Mouse (Mus musculus) intestine, embryonic 15.5 days (tissue): ENCODE measurements at regions not wholly inside any gene's neighbourhood (a gene's known extent, or its start where the extent isn't known, plus 50 kb on each side); places are given as distances from the start of the nearest gene placed in this dataset.
"Not testable (repeated sequence)": the region's sequence is repeated elsewhere in the genome, so short reads cannot be mapped to it uniquely, and the experiment has no call there.

ENCODE experiments used
- ATAC-seq: fragments of 200-750 bp; cut with Nextera tagmentation; 2 replicates; pipeline ENCODE4 v1.8.0; 2017; ENCODE audit warnings: moderate TSS enrichment, moderate library complexity
- H3K27ac ChIP-seq: fragments of 300-500 bp; sonication (generic); 2 replicates; pipeline ENCODE4 v1.5.1; 2015; ENCODE audit warnings: mild to moderate bottlenecking, inconsistent platforms
- H3K27me3 ChIP-seq: fragments of 300-500 bp; sonication (generic); replicated peaks from 2 replicates; pipeline ENCODE4 v1.6.1; 2015; ENCODE audit warnings: inconsistent platforms
- H3K36me3 ChIP-seq: fragments of 300-500 bp; sonication (generic); 2 replicates; pipeline ENCODE4 v1.6.1; 2015; ENCODE audit warnings: inconsistent platforms
- H3K4me1 ChIP-seq: fragments of 300-500 bp; sonication (generic); replicated peaks from 2 replicates; pipeline ENCODE4 v1.6.1; 2015; ENCODE audit warnings: inconsistent platforms
- H3K4me2 ChIP-seq: fragments of 300-500 bp; sonication (generic); replicated peaks from 2 replicates; pipeline ENCODE4 v1.6.1; 2015; ENCODE audit warnings: mild to moderate bottlenecking, inconsistent platforms
- H3K4me3 ChIP-seq: fragments of 300-500 bp; sonication (generic); replicated peaks from 2 replicates; pipeline ENCODE4 v1.5.1; 2015; ENCODE audit warnings: inconsistent platforms
- H3K9ac ChIP-seq: fragments of 300-500 bp; sonication (generic); 2 replicates; pipeline ENCODE4 v1.6.1; 2015; ENCODE audit warnings: inconsistent platforms
- H3K9me3 ChIP-seq: fragments of 300-500 bp; sonication (generic); 2 replicates; pipeline ENCODE4 v1.6.1; 2016; ENCODE audit warnings: inconsistent platforms
- WGBS: fragments of 180-500 bp; shearing (Covaris S2); methylation state at CpG from one replicate; pipeline ENCODE4 v1.1.7; 2015; 5-methylcytosine and 5-hydroxymethylcytosine counted together

DNA sequence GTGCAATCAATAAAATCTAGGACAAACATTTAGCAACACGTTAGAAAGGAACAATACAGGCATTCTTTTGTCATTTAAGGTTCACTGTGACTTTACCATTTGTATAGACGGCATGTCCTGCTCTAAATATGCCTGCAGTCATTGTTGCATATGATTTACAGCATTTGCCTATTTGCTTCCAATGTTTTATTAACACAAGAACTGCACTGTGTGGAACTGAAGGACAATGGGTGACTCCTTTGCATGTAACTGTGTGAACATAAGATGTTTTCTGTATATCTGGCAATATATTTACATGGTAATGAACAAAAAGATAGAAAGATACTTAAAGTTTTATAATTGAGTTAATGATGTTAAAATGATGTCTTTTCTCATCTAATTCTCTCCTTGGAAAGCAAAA is 57.1 kb downstream of the Pou4f1 start:
- no peak for ATAC-seq

DNA sequence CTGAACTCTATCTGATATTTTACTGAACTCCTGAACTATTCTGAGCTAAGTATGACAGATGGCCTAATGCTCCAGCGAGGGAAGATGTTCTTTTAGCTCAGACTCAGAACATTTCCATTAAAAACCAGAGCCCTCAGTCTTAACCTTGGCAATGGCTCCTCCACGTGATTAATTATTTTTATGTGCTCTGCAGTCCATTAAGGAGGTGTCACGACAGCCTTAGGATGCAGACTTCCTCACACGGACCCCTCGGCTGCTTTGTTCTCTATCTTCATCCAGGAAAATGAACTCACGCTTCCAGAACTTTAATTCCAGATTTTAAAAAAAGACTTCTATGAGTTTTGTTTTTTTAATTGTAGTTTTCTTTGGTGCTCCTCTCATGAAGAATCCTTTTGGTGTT is 57.5 kb downstream of the Pou4f1 start:
- H3K4me2 ChIP-seq, result no peak overlapping the region
- no peak overlapping the region for H3K4me3 ChIP-seq
- H3K27ac ChIP-seq, result no peak overlapping the region
- H3K36me3 ChIP-seq, result no peaks in the 10 kb centered on the region
- 27% methylated on average over 6 of the region's 6 CpGs for WGBS
- H3K9me3 ChIP-seq, result no peaks in the 10 kb centered on the region
- H3K9ac ChIP-seq, result no peak overlapping the region
- H3K4me1 ChIP-seq, result no peaks in the 10 kb centered on the region
- no peaks in the 10 kb centered on the region for H3K27me3 ChIP-seq
- no peak for ATAC-seq

More for the DNA sequence above, 57.1 kb downstream of the Pou4f1 start:
- Histone ChIP-seq H3K27ac (no peak overlapping the region), H3K4me1 (no peaks in the 10 kb centered on the region), H3K4me2 (no peak overlapping the region), H3K4me3 (no peak overlapping the region), H3K9me3 (no peaks in the 10 kb centered on the region), H3K36me3 (no peaks in the 10 kb centered on the region), H3K9ac (no peak overlapping the region), H3K27me3 (no peaks in the 10 kb centered on the region)
- WGBS, result 30% methylated on average over 2 of the region's 2 CpGs

DNA sequence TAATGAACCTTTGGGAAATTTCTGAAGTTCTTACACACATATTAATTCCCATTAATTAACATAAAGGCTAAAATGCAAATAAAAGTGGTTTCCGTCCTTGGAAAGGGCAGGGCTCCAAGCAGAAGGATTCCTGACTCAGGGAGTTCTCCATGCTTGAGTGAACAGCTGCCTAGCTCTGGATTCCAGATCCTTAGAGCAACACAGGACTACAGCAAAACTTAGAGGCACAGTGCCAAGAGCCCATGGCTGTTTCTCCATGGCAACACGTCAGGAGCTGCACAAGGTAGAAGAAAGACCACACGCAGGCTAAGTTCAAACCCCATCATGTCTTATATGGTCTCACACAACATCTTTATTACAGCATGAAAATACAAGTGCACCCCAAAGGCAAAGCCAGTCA is 61.7 kb downstream of the Pou4f1 start:
- Histone ChIP-seq H3K9ac (no peak overlapping the region), H3K27me3 (no peaks in the 10 kb centered on the region), H3K9me3 (no peaks in the 10 kb centered on the region), H3K4me1 (no peaks in the 10 kb centered on the region), H3K36me3 (no peaks in the 10 kb centered on the region), H3K4me3 (no peak overlapping the region), H3K4me2 (no peak overlapping the region), H3K27ac (no peak overlapping the region)
- no peak for ATAC-seq
- 78% methylated on average over 3 of the region's 3 CpGs for WGBS

DNA sequence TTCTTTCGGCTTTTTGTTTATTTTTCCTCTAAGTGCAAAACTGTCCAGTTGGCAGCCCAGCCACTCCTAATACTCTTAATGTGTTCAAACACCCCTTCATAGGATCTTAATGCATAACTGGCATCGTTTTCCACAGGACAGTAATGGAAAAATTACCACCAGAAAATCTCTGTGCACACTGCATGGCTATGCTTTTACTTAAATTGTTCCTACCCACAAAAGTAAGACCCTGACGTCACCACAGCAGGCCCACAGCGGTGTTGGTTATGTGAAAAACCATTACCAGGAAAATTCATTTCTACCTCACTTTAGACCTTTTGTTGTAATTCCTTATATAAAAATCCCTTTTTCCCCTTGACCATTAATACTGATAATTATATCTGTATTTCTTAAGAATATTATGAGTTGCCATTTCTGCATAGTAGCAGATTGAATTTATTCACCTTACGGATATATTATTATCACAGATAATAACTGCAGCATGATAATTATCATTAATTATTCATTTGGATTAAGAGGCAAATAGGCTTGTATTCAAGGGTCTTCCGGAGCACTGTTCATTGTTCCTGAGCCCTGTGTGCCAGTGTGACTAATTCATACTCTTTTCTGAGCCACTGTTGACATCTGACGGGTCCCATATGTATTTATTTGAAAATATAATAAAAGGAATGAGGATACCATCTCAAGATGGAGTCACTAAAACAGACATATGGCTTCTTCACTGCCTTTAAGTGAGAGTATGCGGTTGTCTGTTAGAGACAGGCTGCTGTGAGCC is 78.3 kb downstream of the Pou4f1 start:
- Histone ChIP-seq H3K27ac (no peak overlapping the region), H3K4me1 (no peaks in the 10 kb centered on the region), H3K36me3 (no peaks in the 10 kb centered on the region), H3K9me3 (no peaks in the 10 kb centered on the region), H3K4me3 (no peak overlapping the region), H3K4me2 (no peak overlapping the region), H3K9ac (no peak overlapping the region), H3K27me3 (no peaks in the 10 kb centered on the region)
- 77% methylated on average over 8 of the region's 8 CpGs for WGBS
- ATAC-seq, result no peak

DNA sequence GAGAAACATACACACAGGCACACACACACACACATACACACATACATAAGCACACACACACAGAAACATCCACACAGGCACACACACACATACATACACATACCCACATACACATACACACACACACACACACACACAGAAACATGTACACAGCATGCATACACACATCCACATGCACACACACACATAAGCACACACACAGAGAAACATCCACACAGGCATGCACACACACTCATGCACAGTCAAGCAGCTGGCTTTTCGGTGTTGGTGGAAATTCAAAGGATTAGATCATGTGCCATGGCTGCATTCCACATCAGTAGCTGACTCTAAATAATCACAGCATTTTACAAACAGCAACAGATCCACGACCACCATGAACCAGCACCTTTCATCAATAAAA is 78.9 kb downstream of the Pou4f1 start:
- Histone ChIP-seq H3K4me2 (no peak overlapping the region), H3K36me3 (no peaks in the 10 kb centered on the region), H3K4me1 (no peaks in the 10 kb centered on the region), H3K27me3 (no peaks in the 10 kb centered on the region), H3K4me3 (no peak overlapping the region), H3K27ac (no peak overlapping the region), H3K9ac (no peak overlapping the region), H3K9me3 (no peaks in the 10 kb centered on the region)
- no peak for ATAC-seq
- 62% methylated on average over 2 of the region's 2 CpGs for WGBS

DNA sequence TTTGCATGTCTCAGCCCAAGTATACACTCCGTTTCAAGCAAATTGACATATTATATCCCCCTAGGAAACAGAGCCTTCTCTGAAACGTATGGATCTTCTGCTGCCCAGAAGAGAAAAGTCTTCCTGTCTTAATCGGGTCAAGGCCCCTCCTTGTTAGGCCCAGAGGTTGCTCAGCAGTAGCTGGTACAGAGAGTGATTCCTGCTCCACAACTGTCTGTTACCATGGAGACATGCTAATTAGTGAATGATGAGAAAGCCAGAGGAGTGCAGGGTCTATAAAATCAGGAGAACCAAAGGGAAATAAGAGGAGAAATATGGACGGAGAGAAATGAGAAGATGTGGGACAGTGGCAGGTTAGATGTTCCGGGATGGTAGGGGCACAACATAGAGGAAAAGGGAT is 86.8 kb downstream of the Pou4f1 start:
- Histone ChIP-seq H3K9ac (no peak overlapping the region), H3K36me3 (no peaks in the 10 kb centered on the region), H3K9me3 (no peaks in the 10 kb centered on the region), H3K4me1 (no peaks in the 10 kb centered on the region), H3K27ac (no peak overlapping the region), H3K27me3 (no peaks in the 10 kb centered on the region), H3K4me3 (no peak overlapping the region), H3K4me2 (no peak overlapping the region)
- no peak for ATAC-seq
- WGBS, result 69% methylated on average over 5 of the region's 5 CpGs

DNA sequence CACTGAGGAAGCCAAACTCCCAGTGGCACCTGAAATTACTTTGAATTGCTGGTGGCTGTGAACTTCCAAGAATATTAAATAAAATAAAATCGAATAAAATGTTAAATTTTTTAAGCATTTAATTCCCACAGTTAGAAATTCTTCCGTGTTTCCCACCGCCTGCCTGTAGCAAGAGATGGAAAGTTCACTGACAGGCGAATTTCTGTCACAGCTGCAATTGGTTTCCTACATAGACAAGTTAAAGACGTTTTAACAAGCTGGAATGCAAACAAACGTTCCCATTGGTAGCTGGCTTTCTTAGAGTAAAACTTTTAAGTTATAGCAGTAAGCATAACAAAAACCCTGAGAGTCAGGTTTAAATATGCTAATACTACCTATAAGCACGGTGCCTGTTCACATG is 95.0 kb downstream of the Pou4f1 start:
- ATAC-seq, result no peak
- Histone ChIP-seq H3K4me2 (no peak overlapping the region), H3K27me3 (no peaks in the 10 kb centered on the region), H3K4me3 (no peak overlapping the region), H3K36me3 (no peaks in the 10 kb centered on the region), H3K27ac (no peak overlapping the region), H3K9ac (no peak overlapping the region), H3K9me3 (no peaks in the 10 kb centered on the region), H3K4me1 (no peaks in the 10 kb centered on the region)
- 57% methylated on average over 7 of the region's 7 CpGs for WGBS

DNA sequence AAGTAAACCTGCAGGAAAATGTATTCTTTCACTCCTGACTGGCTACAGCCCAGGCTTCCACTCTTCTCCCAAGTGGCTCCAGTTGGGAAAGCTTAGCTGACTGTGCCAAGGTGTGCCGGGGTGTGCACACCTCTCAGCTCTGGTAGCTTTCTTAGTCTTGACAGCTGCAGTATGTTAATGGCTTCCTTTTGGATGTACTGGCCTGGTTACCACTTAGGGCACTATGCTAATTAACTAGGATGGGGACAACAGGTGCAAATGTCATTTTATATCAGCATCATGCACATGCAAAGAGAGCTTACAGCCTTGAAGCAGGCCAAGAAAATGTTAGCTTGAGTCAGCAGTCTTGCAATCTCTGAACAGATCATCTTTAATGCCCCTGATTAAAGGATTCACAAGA is 111.2 kb downstream of the Pou4f1 start:
- Histone ChIP-seq H3K27me3 (no peaks in the 10 kb centered on the region), H3K9ac (no peak overlapping the region)
- WGBS, result 74% methylated on average over 1 of the region's 1 CpGs

DNA sequence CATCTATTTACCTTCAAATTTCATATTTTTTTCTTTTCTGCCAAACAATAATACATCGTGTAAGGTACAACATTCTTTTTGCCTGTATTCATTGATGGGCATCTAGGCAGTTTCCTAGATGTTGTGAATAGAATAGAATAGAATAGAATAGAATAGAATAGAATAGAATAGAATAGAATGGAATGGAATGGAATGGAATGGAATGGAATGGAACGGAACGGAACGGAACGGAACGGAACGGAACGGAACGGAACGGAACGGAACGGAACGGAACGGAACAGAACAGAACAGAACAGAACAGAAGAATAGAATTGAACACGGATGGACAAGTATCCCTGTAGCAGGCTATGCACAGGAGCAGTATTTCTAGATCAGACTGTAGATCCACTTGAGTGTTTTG is 131.0 kb downstream of the Pou4f1 start:
- H3K27ac ChIP-seq, ATAC-seq, H3K9ac ChIP-seq: not testable (repeated sequence)

More for the DNA sequence above, 111.2 kb downstream of the Pou4f1 start:
- H3K4me2 ChIP-seq, result no peak overlapping the region
- no peak for ATAC-seq
- H3K27ac ChIP-seq, result no peak overlapping the region
- no peaks in the 10 kb centered on the region for H3K36me3 ChIP-seq
- H3K4me1 ChIP-seq, result no peaks in the 10 kb centered on the region
- H3K4me3 ChIP-seq, result no peak overlapping the region
- H3K9me3 ChIP-seq, result no peaks in the 10 kb centered on the region

DNA sequence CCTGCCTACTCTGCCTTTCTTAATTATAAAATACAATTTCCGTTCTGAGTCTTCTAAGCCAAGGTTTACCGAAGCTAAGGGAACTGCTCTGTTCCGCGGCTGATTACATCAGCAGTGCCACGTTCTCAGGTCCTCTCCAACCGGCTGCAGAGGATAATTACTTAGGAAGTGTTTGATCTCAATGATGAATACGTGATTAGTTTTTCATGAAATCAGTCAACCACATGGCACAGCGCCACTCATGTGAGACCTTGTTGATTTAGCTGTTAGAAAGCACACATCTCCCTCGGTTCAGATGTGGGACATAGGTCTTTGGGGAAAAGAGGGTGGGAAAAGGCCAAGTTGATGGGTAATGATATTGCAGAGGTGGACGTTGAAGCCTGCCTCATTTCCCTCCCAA is 141.7 kb downstream of the Pou4f1 start:
- H3K4me1 ChIP-seq, result no peaks in the 10 kb centered on the region
- no peaks in the 10 kb centered on the region for H3K36me3 ChIP-seq
- 70% methylated on average over 10 of the region's 10 CpGs for WGBS
- no peaks in the 10 kb centered on the region for H3K27me3 ChIP-seq
- no peak overlapping the region for H3K27ac ChIP-seq
- H3K4me3 ChIP-seq, result no peak overlapping the region
- H3K9ac ChIP-seq, result no peak overlapping the region
- no peak overlapping the region for H3K4me2 ChIP-seq
- H3K9me3 ChIP-seq, result no peaks in the 10 kb centered on the region
- no peak for ATAC-seq

More for the DNA sequence above, 131.0 kb downstream of the Pou4f1 start:
- not testable (repeated sequence) for H3K4me3 ChIP-seq, H3K4me2 ChIP-seq, H3K27me3 ChIP-seq, H3K4me1 ChIP-seq, H3K9me3 ChIP-seq, H3K36me3 ChIP-seq
- WGBS, result 93% methylated on average over 15 of the region's 15 CpGs

DNA sequence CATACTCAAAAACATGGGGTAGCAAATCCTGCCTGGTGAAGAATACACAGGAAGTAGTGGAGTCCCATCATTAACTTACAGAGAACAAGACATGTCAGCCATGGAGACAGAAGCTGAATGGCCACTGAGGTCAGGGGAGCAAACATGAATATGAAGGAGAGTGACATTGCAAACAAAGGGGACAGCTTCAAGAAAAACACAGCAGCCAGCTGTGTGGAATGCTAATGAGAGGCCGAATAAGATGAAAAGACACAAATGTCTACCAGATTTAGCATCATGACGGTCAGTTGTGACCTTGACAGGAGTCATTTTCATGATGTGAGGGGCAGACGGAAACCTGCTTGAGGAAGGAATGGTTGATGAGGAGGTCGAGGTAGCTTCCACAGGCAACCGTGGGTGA is 167.7 kb downstream of the Pou4f1 start:
- no peak for ATAC-seq
- H3K36me3 ChIP-seq, result no peaks in the 10 kb centered on the region
- WGBS, result 82% methylated on average over 5 of the region's 5 CpGs
- no peak overlapping the region for H3K9ac ChIP-seq
- H3K27ac ChIP-seq, result no peak overlapping the region
- no peak overlapping the region for H3K4me2 ChIP-seq
- H3K4me3 ChIP-seq, result no peak overlapping the region
- no peaks in the 10 kb centered on the region for H3K9me3 ChIP-seq
- H3K27me3 ChIP-seq, result no peaks in the 10 kb centered on the region
- H3K4me1 ChIP-seq, result no peaks in the 10 kb centered on the region

DNA sequence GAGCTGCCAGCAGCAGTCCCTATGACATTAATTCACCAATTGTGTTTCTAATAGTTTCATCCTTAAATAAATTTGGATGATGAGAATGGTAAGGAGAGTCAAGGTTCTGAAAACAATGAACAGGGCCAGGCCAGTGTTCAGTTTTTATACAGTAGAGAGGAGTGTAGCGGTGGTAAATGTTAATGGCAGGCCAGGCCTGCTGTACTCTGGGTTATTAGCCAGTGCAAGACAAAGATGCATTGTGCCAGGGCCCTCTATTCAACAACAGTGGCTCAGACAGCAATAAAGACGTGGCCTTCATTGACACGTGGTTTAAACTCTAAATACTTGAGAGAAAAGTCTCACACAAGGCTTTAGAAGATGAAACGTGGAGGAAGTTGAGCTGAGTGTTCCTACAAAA is 169.5 kb downstream of the Pou4f1 start:
- no peaks in the 10 kb centered on the region for H3K36me3 ChIP-seq
- H3K27ac ChIP-seq, result no peak overlapping the region
- H3K4me2 ChIP-seq, result no peak overlapping the region
- H3K27me3 ChIP-seq, result no peaks in the 10 kb centered on the region
- H3K4me3 ChIP-seq, result no peak overlapping the region
- WGBS, result 51% methylated on average over 4 of the region's 4 CpGs
- no peak for ATAC-seq
- no peaks in the 10 kb centered on the region for H3K9me3 ChIP-seq
- no peak overlapping the region for H3K9ac ChIP-seq
- no peaks in the 10 kb centered on the region for H3K4me1 ChIP-seq
